Mouse (Mus musculus) forebrain, embryonic 15.5 days (tissue): ENCODE results near the gene Mrps15. TPM values are rescaled to one million over a fixed set of nuclear protein-coding genes. Genes with fewer than 3 reads are reported as not detected.

ENCODE experiments used
- ATAC-seq: fragments of 200-750 bp; cut with Nextera tagmentation; replicated peaks from 2 replicates; pipeline ENCODE4 v1.8.0; 2017; ENCODE audit warnings: mild to moderate bottlenecking, moderate TSS enrichment, moderate library complexity
- H3K27ac ChIP-seq: fragments of 300-500 bp; sonication (generic); replicated peaks from 2 replicates; pipeline ENCODE4 v1.5.1; 2015; ENCODE audit warnings: mild to moderate bottlenecking, inconsistent platforms
- H3K27me3 ChIP-seq: fragments of 300-500 bp; sonication (generic); 2 replicates; pipeline ENCODE4 v1.6.1; 2015; ENCODE audit warnings: inconsistent platforms
- H3K36me3 ChIP-seq: fragments of 300-500 bp; sonication (generic); 2 replicates; pipeline ENCODE4 v1.6.1; 2015; ENCODE audit warnings: mild to moderate bottlenecking, inconsistent platforms
- H3K4me1 ChIP-seq: fragments of 300-500 bp; sonication (generic); 2 replicates; pipeline ENCODE4 v1.6.1; 2015; ENCODE audit warnings: inconsistent platforms
- H3K4me2 ChIP-seq: fragments of 300-500 bp; sonication (generic); replicated peaks from 2 replicates; pipeline ENCODE4 v1.6.1; 2015; ENCODE audit warnings: mild to moderate bottlenecking, inconsistent platforms
- H3K4me3 ChIP-seq: fragments of 300-500 bp; sonication (generic); 2 replicates; pipeline ENCODE4 v1.5.1; 2015; ENCODE audit warnings: mild to moderate bottlenecking, inconsistent platforms
- H3K9ac ChIP-seq: fragments of 300-500 bp; sonication (generic); replicated peaks from 2 replicates; pipeline ENCODE4 v1.6.1; 2015; ENCODE audit warnings: mild to moderate bottlenecking, inconsistent platforms
- H3K9me3 ChIP-seq: fragments of 300-500 bp; sonication (generic); 2 replicates; pipeline ENCODE4 v1.6.1; 2016; ENCODE audit warnings: inconsistent platforms
- WGBS: fragments of 180-500 bp; shearing (Covaris S2); methylation state at CpG from one replicate; pipeline ENCODE4 v1.1.7; 2015; ENCODE audit warnings: mixed read lengths; 5-methylcytosine and 5-hydroxymethylcytosine counted together
- polyA plus RNA-seq: library from polyadenylated mRNA; unstranded; fragments of >200 nt; fragmentation: Nextera tagmentation; extraction: Ambion mirVana; gene quantifications from 2 replicates; pipeline ENCODE4 v1.2.1, GENCODE M21; 2015

Mrps15 gene
- polyA plus RNA-seq, 1 experiment from 2014 or later, result 113 TPM

DNA sequence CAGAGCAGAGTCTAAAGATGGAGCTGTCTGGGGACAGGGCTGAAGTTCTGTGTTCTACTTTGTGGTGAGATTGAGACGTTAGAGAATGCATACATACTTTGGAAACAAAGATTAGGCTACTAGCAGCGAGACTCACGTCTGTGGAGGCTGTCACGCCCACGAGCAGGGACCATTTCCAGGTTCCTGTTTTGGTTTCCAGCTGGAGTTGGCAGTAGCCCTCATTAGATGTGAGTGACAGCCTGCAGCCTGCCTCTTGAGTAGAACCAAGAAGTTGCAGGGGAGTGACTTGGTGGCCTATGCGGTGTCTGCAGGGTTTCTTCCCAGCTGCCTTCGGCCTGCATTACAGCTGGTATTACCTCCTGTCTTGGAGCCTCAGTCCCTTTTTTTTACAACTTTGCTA is 4.9 kb downstream of the Mrps15 start:
- no peaks in the 10 kb centered on the region for H3K9me3 ChIP-seq
- H3K36me3 ChIP-seq, result peaks cover 32% of the 10 kb centered on the region
- no peak overlapping the region for H3K9ac ChIP-seq
- ATAC-seq, result no peak
- no peak overlapping the region for H3K4me2 ChIP-seq
- H3K4me3 ChIP-seq, result no peak overlapping the region
- 72% methylated on average over 7 of the region's 7 CpGs for WGBS
- peaks cover 16% of the 10 kb centered on the region for H3K4me1 ChIP-seq
- H3K27me3 ChIP-seq, result no peaks in the 10 kb centered on the region
- no peak overlapping the region for H3K27ac ChIP-seq

DNA sequence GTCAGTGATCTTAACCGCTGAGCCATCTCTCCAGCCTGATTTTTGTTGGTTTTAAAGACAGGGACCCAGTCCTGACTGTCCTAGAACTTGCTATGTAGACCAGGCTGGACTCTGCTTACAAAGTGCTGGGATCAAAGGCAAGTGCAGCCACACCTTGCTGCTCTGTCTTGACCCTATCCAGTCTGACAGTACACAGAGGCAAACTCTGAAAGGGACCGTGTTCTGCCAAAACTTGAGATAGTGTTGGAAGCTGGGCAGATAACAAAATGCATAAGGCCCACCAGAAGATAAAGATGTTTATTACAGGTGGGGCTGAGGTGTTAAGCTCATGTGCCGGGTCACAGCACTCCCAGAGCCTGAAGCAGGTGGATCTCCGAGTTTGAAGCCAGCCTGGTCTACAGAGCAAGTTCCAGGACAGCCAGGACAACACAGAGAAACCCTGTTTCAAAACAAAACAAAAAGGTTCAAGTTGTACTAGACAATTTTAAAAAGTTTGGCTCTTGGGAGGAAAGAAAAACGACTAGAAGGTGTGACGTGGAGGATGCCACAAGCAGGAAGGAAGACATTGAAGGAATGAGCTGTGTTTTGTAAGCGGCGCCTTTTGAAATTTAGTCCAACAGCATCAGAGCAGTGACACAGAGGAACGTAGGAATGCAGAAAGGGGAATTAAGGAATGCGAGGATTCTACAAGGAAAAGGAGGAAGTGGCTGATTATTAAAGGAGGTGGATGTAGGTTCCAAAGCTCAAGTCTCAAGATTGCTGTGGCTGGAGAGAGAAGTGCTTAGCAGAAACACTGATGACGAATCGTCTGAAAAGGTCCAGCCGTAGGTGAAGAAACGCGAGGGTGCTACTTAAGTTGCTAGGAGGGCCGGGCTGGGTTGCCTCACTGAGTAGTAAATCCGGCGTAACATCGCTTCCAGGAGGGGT is 10.7 kb downstream of the Mrps15 start:
- H3K27me3 ChIP-seq, result no peaks in the 10 kb centered on the region
- peak overlapping the region; percentile 63 for H3K9ac ChIP-seq
- no peaks in the 10 kb centered on the region for H3K9me3 ChIP-seq
- H3K4me3 ChIP-seq, result peak overlapping the region; percentile 69
- peak overlapping the region; percentile 89 for H3K4me2 ChIP-seq
- ATAC-seq, result no peak
- peaks cover 23% of the 10 kb centered on the region for H3K36me3 ChIP-seq
- no peak overlapping the region for H3K27ac ChIP-seq
- H3K4me1 ChIP-seq, result peaks cover 20% of the 10 kb centered on the region
- 13% methylated on average over 19 of the region's 19 CpGs for WGBS

DNA sequence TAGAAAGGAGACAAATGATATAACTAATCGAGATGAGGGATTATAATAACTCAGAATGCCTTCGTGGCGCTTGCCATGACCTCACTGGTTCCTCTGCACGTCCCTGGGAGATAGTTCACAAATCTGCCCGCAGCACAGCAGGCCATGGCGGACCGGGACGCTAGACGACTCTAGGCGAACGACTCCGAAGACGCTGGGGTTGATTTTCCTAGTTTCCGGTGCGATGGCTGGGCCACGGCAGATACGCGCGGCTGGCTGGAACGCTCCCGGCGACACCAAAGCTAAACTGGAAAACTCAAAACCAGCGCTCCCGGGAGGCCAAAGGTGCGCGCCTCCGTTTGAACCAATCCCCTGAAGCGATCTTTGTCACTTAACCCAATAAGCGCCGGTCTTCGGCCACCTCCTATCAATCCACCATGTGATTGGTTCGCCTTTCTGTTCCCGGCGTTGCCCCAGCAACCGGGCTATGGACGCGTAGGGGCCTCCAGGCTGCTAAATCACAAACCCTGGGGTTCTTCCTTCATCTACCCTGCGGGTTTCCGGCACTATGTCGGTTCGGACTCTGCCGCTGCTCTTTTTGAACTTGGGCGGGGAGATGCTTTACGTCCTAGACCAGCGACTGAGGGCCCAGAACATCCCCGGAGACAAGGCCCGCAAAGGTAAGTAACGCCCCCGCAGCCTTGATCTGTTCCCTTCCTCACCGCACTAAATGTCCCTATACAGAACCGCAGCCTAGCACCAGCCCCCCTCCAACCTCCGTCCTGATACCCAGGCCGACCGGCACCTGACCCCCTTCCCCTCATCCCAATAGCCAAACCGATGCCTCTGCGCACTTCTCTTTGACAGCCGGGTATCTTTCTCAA is 11.6 kb downstream of the Mrps15 start, which contains the start of gene Oscp1:
Gene Oscp1 (plus strand): TSS at position 432 of the 863 bp plus-strand sequence.
- H3K4me1 ChIP-seq, result peaks cover 20% of the 10 kb centered on the region
- peaks cover 22% of the 10 kb centered on the region for H3K36me3 ChIP-seq
- peak; percentile 99 for ATAC-seq
- H3K27me3 ChIP-seq, result no peaks in the 10 kb centered on the region
- H3K4me2 ChIP-seq, result peak within 1 kb of the TSS; percentile 89
- WGBS, result under 1% methylated on average over 57 of the region's 57 CpGs
- peak within 1 kb of the TSS; percentile 59; the same call in 1 of the 2 replicates for H3K27ac ChIP-seq
- H3K4me3 ChIP-seq, result peak within 1 kb of the TSS; percentile 69
- H3K9ac ChIP-seq, result peak within 1 kb of the TSS; percentile 63
- H3K9me3 ChIP-seq, result no peaks in the 10 kb centered on the region

DNA sequence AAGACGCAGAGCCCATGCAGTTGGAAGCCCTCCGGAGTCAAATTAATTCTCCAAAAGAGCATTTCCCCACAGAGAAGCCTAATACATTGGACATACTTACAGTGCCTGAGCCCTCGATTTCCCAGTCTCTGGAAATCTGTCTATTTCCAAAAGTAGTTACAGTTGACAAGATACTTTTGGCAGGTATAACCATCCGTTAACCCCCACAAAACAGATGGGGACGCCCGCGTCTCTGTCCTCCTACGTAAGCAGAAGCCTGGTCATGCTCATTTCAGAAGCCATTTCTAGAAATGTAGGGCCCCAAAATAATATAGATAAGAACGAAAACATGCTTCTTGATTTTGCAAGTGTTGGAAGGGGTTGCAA is 12.3 kb downstream of the Mrps15 start:
- Histone ChIP-seq H3K27ac (peak overlapping the region; percentile 59; the same call in 1 of the 2 replicates), H3K4me2 (peak overlapping the region; percentile 89), H3K27me3 (no peaks in the 10 kb centered on the region), H3K9me3 (no peaks in the 10 kb centered on the region), H3K4me3 (peak overlapping the region; percentile 69), H3K36me3 (peaks cover 19% of the 10 kb centered on the region), H3K9ac (peak overlapping the region; percentile 63), H3K4me1 (peaks cover 20% of the 10 kb centered on the region)
- WGBS, result 27% methylated on average over 9 of the region's 9 CpGs
- no peak for ATAC-seq

DNA sequence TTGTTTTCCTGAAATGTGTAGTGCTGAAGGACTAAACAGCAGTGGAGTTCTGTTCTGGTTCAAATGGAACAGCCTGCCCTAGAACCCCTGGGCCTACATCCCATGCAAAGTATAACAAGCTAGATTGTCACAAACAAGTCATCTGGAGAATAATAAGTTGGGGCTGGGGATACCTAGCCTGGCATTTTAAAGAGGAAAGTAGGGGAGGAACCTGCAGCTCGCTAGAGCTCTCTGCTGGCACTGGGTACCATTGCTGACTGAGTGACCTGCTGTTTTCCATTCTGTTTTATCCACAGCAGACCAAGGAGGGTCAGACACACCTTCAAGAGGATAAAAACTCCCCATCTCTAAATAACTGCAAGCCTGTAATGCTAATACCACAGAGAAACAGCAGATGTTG is 16.1 kb downstream of the Mrps15 start:
- 38% methylated on average over 1 of the region's 1 CpGs for WGBS
- no peak overlapping the region for H3K4me3 ChIP-seq
- ATAC-seq, result no peak

DNA sequence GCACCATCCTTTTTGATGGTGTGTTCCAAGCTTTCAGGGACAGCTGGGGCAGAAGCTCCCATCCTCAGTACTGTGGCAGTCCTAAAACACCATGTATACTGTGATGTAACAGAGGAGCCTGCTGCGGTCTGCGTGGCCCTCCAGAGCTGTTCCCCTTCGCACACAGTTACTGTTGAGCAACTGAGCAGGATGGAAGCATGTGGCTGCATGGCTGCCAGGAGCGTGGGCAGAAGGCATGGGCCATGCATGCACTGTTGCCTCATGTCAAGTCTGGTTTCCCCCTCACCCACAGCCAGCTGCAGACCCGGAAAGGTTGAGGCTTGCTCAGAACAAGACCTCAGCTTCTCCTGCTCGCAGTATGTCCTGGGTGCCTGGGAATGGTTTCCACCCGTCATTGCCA is 18.5 kb downstream of the Mrps15 start:
- no peak overlapping the region for H3K9ac ChIP-seq
- no peaks in the 10 kb centered on the region for H3K36me3 ChIP-seq
- 86% methylated on average over 7 of the region's 7 CpGs for WGBS

More for the DNA sequence above, 16.1 kb downstream of the Mrps15 start:
- H3K9me3 ChIP-seq, result no peaks in the 10 kb centered on the region
- H3K9ac ChIP-seq, result no peak overlapping the region
- no peak overlapping the region for H3K27ac ChIP-seq
- H3K36me3 ChIP-seq, result no peaks in the 10 kb centered on the region
- H3K4me2 ChIP-seq, result no peak overlapping the region
- H3K4me1 ChIP-seq, result peaks cover 23% of the 10 kb centered on the region
- H3K27me3 ChIP-seq, result no peaks in the 10 kb centered on the region

DNA sequence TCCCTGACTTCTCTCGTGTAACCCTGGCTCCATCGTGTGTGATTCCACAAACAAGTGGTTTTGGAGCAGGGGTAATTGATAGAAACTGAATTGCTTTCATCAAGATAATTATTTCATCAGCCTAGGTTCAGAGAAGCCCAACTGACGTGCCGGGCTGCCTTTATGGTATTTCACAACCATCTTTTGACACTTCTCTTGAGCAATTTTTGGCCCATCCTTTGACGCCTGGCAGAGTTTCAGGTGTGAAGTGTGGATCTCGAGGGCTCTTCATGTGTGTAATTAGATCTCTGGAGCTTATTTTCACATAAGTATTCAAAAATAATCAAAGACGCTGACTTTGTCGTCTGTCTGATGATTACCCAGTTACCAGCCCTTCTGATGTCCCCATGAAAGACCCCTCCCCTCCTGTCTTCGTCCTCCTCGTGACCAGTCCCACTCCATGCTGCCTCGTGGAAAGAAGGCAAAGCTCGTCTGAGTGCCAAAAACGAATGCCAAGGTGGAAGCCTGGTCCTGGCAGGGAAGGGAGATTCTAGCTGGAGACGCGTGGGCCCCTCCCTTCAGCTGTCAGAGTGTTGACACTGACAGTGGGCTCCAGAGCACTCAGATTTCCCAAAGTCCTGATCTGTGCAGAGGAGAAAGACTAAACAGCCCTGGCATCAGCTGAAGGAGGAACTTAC is 20.8 kb downstream of the Mrps15 start:
- Histone ChIP-seq H3K27ac (peak overlapping the region; percentile 72), H3K4me1 (peaks cover 15% of the 10 kb centered on the region), H3K4me2 (0 out of 2 replicates have a peak overlapping the region, but pooled peaks have one; percentile 10), H3K27me3 (no peaks in the 10 kb centered on the region), H3K4me3 (no peak overlapping the region), H3K9ac (no peak overlapping the region), H3K9me3 (no peaks in the 10 kb centered on the region), H3K36me3 (no peaks in the 10 kb centered on the region)
- 48% methylated on average over 15 of the region's 15 CpGs for WGBS
- 0 out of 2 replicates have a peak, but pooled peaks have one; percentile 11 for ATAC-seq

More for the DNA sequence above, 18.5 kb downstream of the Mrps15 start:
- H3K27me3 ChIP-seq, result no peaks in the 10 kb centered on the region
- no peak overlapping the region for H3K27ac ChIP-seq
- no peak overlapping the region for H3K4me3 ChIP-seq
- H3K4me2 ChIP-seq, result no peak overlapping the region
- no peaks in the 10 kb centered on the region for H3K9me3 ChIP-seq
- peaks cover 15% of the 10 kb centered on the region for H3K4me1 ChIP-seq
- no peak for ATAC-seq

DNA sequence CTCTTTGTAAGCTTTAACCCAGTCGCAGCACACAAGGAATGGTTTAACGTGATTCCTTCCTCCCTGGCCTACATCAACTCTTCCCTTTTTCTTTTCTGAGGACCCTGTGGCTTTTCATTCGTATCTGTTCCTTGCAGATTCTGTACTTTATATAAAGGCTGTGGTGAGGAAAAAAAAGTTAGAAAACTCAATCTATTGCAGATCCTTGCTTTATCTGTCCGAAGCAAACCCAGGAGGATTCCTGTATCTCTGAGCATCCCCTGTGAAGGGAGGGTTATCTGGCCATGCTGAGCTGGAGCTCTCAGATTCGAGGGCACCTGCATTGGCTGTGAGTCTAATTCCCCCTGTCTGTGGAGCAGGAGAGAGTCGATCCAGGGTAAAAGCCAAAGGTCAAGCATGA is 22.1 kb downstream of the Mrps15 start:
- Histone ChIP-seq H3K27ac (no peak overlapping the region), H3K4me2 (no peak overlapping the region), H3K36me3 (no peaks in the 10 kb centered on the region), H3K4me1 (peaks cover 15% of the 10 kb centered on the region), H3K9ac (no peak overlapping the region), H3K9me3 (no peaks in the 10 kb centered on the region), H3K4me3 (no peak overlapping the region), H3K27me3 (no peaks in the 10 kb centered on the region)
- no peak for ATAC-seq
- WGBS, result 86% methylated on average over 6 of the region's 6 CpGs

DNA sequence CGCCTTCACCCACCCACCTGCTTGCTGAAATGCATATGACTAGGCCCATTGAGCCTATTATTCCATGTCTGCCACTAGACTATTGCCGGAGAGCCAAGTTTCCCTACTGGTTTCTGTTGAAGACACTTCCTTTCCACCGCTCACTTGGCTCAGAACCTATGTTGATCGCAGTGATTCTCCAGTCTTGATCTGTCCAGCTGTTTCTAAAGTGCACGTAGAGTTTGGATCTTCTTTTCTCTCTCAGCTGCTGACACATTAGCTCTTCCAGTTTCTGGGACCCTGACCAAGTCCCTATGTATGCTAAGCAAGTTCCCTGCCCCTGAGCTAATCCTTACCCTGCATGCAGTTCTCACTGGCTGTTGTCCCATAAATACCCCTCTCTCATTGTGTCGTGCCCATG is 31.1 kb downstream of the Mrps15 start:
- Histone ChIP-seq H3K4me3 (no peak overlapping the region), H3K4me1 (no peaks in the 10 kb centered on the region), H3K27ac (no peak overlapping the region), H3K9ac (no peak overlapping the region), H3K36me3 (peaks cover 3% of the 10 kb centered on the region; the same call in 1 of the 2 replicates), H3K9me3 (no peaks in the 10 kb centered on the region), H3K27me3 (no peaks in the 10 kb centered on the region), H3K4me2 (no peak overlapping the region)
- ATAC-seq, result no peak
- WGBS, result 83% methylated on average over 6 of the region's 6 CpGs

DNA sequence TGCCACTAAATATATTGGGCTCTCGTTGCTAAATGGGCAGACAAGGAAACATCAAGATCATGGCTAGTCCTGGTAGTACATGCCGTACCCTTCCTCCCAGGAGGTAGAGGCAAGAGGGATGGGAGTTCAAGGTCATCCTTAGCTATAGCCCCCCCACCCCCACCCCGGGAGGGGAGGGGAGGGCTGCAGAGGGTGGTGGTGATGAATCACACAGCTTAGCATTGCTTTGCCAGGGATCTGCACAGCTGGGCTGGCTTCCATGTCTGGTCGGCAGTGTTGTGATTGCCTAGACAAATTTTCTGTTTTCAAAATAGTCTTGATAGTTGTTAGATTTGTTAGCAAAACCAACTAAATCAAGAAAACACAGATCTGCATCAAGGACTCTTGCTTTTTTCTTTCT is 32.5 kb downstream of the Mrps15 start:
- peaks cover 3% of the 10 kb centered on the region; the same call in 1 of the 2 replicates for H3K36me3 ChIP-seq
- no peak overlapping the region for H3K4me3 ChIP-seq
- H3K27ac ChIP-seq, result no peak overlapping the region
- H3K4me2 ChIP-seq, result no peak overlapping the region
- no peak overlapping the region for H3K9ac ChIP-seq
- no peaks in the 10 kb centered on the region for H3K9me3 ChIP-seq
- H3K27me3 ChIP-seq, result no peaks in the 10 kb centered on the region
- 83% methylated on average over 4 of the region's 4 CpGs for WGBS
- H3K4me1 ChIP-seq, result no peaks in the 10 kb centered on the region
- no peak for ATAC-seq

DNA sequence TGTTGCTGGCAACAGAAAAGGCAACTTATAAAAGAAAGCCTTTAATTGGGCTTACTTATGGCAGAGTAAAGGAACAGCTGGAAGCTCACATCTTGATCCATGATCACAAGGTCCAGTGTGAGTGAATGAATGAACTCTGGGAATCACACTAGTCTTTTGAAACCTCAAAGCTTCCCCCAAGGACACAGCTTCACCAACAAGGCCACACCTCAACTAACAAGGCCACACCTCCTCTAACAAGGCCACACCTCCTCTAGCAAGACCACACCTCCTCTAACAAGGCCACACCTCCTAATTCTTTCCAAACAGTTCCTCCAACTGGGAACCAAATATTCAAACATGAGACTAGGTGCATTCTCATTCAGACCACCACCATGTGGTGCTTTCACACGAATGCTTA is 34.9 kb downstream of the Mrps15 start:
- WGBS, result 95% methylated on average over 1 of the region's 1 CpGs
- no peaks in the 10 kb centered on the region for H3K27me3 ChIP-seq

More for the DNA sequence above, 34.9 kb downstream of the Mrps15 start:
- H3K9me3 ChIP-seq, result no peaks in the 10 kb centered on the region
- no peaks in the 10 kb centered on the region for H3K36me3 ChIP-seq
- no peak overlapping the region for H3K27ac ChIP-seq
- no peak overlapping the region for H3K4me2 ChIP-seq
- ATAC-seq, result no peak
- no peak overlapping the region for H3K4me3 ChIP-seq
- no peak overlapping the region for H3K9ac ChIP-seq
- H3K4me1 ChIP-seq, result no peaks in the 10 kb centered on the region; the same call in 1 of the 2 replicates
